Mouse (Mus musculus): ENCODE measurements at regions not wholly inside any gene's neighbourhood (a gene's known extent, or its start where the extent isn't known, plus 50 kb on each side); places are given as distances from the start of the nearest gene placed in this dataset.

- TF ChIP-seq CTCF (IDR thresholded peaks at IDR 0.05): no peak
- TF ChIP-seq EP300 (IDR thresholded peaks at IDR 0.05): no peak
These were observed 158.4 kb upstream of the Zfp706 start for GRCm38 (mm10) chr15:37165887-37166507.

Data from lung, postnatal 0 days (tissue).